Mouse (Mus musculus) ES-Bruce4 (cell line): ENCODE measurements around the gene Pnpla2.

Experiments
- CTCF ChIP-seq: IDR thresholded peaks from one replicate; pipeline ENCODE4 v1.8.1; 2011; ENCODE audit warnings: low read depth, low read length
- EP300 ChIP-seq: IDR thresholded peaks from 2 replicates; pipeline ENCODE4 v1.6.1; 2011; ENCODE audit warnings: low read depth, low read length; ENCODE audit not compliant: insufficient read depth
- POLR2A ChIP-seq: IDR thresholded peaks from one replicate; pipeline ENCODE4 v1.8.1; 2011; ENCODE audit warnings: low read length; ENCODE audit not compliant: insufficient read depth

- TF ChIP-seq CTCF (no peak), EP300 (no peak), POLR2A (no peak)
Observed at GRCm38 (mm10) chr7:141483114-141483653, 28.2 kb downstream of the Pnpla2 start.
